Mouse (Mus musculus): ENCODE results near the gene Scaf1. TPM values are rescaled to one million over a fixed set of nuclear protein-coding genes. Genes with fewer than 3 reads are reported as not detected.
A peak's percentile ranks its signal among the peaks of the same experiment; 100 is the strongest.

Scaf1 gene
- polyA plus RNA-seq, 1 experiment from 2014 or later, result 47.5 TPM

DNA sequence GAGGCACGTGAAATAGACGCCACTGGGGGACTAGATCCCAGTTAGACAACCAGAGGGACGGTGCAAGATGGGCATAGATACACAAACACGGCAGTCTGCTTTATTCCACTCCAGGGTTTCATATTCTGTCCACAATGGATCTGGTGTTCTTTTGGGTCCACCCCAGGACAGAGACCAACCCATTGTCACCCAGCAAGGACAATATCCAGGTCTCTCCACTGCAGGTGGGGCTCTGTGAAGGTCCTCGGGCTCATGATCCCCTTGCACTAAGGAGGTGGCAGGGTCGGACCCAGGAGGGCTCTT, 41.1 kb downstream of the Scaf1 start:
- H3K4me2 ChIP-seq (ENCODE audit: low read depth, low read length), result peak overlapping the region; percentile 69
- H3K36me3 ChIP-seq (ENCODE audit: control insufficient read depth, insufficient read depth, low read length), result peaks cover 50% of the 10 kb centered on the region
- H3K4me1 ChIP-seq (ENCODE audit: control insufficient read depth, insufficient read depth, low read length), result peaks cover 8% of the 10 kb centered on the region
- H3K9ac ChIP-seq (ENCODE audit: low read depth, low read length), result peak overlapping the region; percentile 65; the same call in 1 of the 2 replicates
- 21% methylated on average over 6 of the region's 6 CpGs for WGBS
- DNase-seq (ENCODE audit: low spot score) (no peak), ATAC-seq (ENCODE audit: low read depth) (no peak)
- no peaks in the 10 kb centered on the region for H3K9me3 ChIP-seq (ENCODE audit: control insufficient read depth, low read length)
- peak overlapping the region; percentile 51; the same call in 1 of the 2 replicates for H3K4me3 ChIP-seq (ENCODE audit: low read depth, low read length)
- H3K27ac ChIP-seq (replicated peaks; ENCODE audit: low read depth, low read length), result peak overlapping the region; percentile 82; the same call in 1 of the 2 replicates
- no peaks in the 10 kb centered on the region for H3K27me3 ChIP-seq (replicated peaks; ENCODE audit: control insufficient read depth, insufficient read depth, low read length)

DNA sequence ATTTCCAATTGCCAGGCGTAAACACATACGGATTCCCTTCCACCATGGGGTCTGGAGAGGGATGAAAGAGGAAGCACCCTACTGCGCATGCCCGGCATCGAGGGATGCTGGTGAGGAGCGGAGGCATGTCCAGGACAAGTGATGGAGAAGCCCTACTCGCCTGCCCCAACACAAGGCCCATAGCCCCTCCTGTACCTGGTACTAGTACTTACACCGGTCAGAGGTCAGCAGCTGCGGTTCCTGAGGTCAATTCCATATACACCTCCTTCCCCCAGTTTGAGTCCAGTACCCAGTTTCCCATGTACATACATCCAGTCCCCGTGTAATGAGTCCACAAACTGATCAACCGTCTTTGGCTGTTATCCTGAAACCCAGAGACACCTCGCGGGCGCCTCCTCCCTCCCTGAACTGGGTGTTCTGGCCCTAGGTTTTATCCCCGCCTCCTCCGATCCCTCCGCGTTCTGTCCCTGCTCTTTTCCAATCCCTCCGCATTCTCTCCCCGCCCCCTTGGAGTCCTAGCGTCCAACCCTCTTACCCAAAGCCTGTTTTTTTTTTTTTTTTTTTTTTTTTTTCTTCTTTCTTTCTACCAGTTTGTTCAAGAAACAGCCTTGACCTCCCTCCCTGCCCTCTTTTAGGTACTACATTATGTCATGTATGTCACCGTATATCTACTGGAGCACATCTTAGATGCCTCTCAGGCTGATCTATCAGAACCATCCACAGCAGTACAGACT, 41.6 kb downstream of the Scaf1 start, which contains the start of gene Cpt1c:
Cpt1c (minus strand) TSS at position 469 of the 734 bp plus-strand sequence.
- no peaks in the 10 kb centered on the region for H3K9me3 ChIP-seq (ENCODE audit: control insufficient read depth, low read length)
- H3K27me3 ChIP-seq (replicated peaks; ENCODE audit: control insufficient read depth, insufficient read depth, low read length), result no peaks in the 10 kb centered on the region
- peak within 1 kb of the TSS; percentile 69 for H3K4me2 ChIP-seq (ENCODE audit: low read depth, low read length)
- H3K27ac ChIP-seq (replicated peaks; ENCODE audit: low read depth, low read length), result peak within 1 kb of the TSS; percentile 82
- H3K4me1 ChIP-seq (ENCODE audit: control insufficient read depth, insufficient read depth, low read length), result peaks cover 8% of the 10 kb centered on the region
- H3K9ac ChIP-seq (ENCODE audit: low read depth, low read length), result peak within 1 kb of the TSS; percentile 65
- DNase-seq (ENCODE audit: low spot score) (peak; percentile 95), ATAC-seq (ENCODE audit: low read depth) (peak; percentile 32)
- 3% methylated on average over 22 of the region's 22 CpGs for WGBS
- peak within 1 kb of the TSS; percentile 51 for H3K4me3 ChIP-seq (ENCODE audit: low read depth, low read length)
- peaks cover 45% of the 10 kb centered on the region for H3K36me3 ChIP-seq (ENCODE audit: control insufficient read depth, insufficient read depth, low read length)

DNA sequence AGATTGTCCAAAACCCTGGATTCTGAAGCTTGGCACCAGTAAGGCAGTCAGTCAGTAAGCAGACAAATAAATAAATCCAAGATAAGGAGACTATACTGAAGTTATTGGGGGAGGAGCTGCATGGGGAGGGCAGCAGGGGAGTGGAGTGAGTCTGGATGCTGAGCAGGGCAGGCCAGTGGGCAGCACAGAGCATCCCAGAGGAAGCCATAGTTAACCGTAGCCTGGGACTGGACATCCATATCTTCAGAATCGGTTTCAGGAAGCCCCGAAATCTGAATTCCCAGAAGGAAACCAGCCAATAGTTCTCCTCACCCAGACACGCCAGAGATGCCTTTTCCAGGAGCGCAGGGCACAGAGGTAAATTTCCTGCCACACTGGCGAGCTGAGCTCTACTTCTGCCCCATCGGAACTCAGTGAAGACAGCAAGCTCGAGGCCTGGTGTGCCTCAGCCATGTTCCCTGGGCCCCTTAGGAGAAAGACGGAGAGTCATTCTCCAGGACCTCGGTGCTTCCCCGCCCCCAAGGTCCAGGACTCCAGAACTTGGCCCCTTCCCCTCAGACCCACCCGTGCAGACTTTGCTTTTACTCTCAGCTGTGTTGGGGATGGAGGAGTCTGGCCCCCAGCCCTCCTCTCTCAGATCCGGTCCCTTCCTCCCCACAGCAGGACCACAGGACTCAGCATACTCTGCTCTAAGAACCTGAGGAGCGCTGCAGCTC, 42.6 kb downstream of the Scaf1 start:
- DNase-seq (ENCODE audit: low spot score) (no peak), ATAC-seq (ENCODE audit: low read depth) (no peak)
- Histone ChIP-seq H3K36me3 (ENCODE audit: control insufficient read depth, insufficient read depth, low read length) (peaks cover 35% of the 10 kb centered on the region), H3K27me3 (replicated peaks; ENCODE audit: control insufficient read depth, insufficient read depth, low read length) (no peaks in the 10 kb centered on the region), H3K9me3 (ENCODE audit: control insufficient read depth, low read length) (no peaks in the 10 kb centered on the region), H3K27ac (replicated peaks; ENCODE audit: low read depth, low read length) (peak overlapping the region; percentile 82), H3K9ac (ENCODE audit: low read depth, low read length) (peak overlapping the region; percentile 65), H3K4me1 (ENCODE audit: control insufficient read depth, insufficient read depth, low read length) (peaks cover 8% of the 10 kb centered on the region), H3K4me2 (ENCODE audit: low read depth, low read length) (peak overlapping the region; percentile 69), H3K4me3 (ENCODE audit: low read depth, low read length) (peak overlapping the region; percentile 51)
- WGBS, result 37% methylated on average over 13 of the region's 14 CpGs

DNA sequence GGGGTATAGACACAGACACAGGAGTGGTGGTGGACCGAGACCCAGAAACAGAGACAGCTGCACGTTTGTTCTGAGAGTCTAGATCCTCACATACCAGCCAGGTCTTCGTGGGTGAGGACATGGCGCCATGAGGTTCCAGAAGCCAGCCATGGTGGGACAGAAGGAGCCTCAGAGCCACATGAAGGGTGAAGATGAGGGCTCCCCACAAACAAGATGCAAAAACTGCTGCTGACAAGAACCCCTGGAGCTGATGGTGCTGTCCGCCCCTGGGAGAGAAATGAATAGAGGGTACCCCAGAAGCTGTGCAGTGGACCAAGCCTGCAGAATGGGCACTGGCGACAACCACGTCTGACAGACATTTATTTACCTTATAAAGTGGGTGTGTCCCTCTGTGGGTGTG, 45.0 kb downstream of the Scaf1 start:
- H3K4me3 ChIP-seq (ENCODE audit: low read depth, low read length), result peak overlapping the region; percentile 62
- peaks cover 30% of the 10 kb centered on the region for H3K36me3 ChIP-seq (ENCODE audit: control insufficient read depth, insufficient read depth, low read length)
- H3K27ac ChIP-seq (replicated peaks; ENCODE audit: low read depth, low read length), result peak overlapping the region; percentile 88; the same call in 1 of the 2 replicates
- DNase-seq (ENCODE audit: low spot score), result no peak
- ATAC-seq (ENCODE audit: low read depth), result no peak
- peak overlapping the region; percentile 65 for H3K9ac ChIP-seq (ENCODE audit: low read depth, low read length)
- no peaks in the 10 kb centered on the region for H3K9me3 ChIP-seq (ENCODE audit: control insufficient read depth, low read length)
- WGBS, result 67% methylated on average over 7 of the region's 7 CpGs
- H3K27me3 ChIP-seq (replicated peaks; ENCODE audit: control insufficient read depth, insufficient read depth, low read length), result no peaks in the 10 kb centered on the region
- peak overlapping the region; percentile 60 for H3K4me2 ChIP-seq (ENCODE audit: low read depth, low read length)
- peaks cover 8% of the 10 kb centered on the region for H3K4me1 ChIP-seq (ENCODE audit: control insufficient read depth, insufficient read depth, low read length)

DNA sequence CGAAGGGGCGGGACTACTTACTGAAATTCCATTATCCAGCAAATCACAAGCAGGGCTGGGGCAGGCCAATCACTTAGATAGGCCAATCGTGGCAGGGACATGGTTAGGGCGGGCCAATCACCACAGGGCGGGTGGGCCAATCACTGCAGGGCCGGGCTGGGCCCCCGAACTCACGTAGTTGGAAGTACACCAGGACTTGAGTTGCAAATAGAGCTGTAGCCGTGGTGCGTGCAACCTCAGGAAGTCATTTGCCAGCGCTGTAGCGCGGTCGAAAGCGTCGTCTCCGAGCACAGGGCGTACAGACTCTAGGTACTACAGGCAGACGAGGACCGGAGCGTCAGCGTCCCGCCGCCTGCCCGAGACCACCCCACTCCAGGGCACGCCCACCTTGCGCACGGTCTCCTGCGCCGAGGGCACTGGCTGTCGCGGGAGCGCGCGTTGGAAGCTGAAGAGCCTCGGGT, 45.9 kb downstream of the Scaf1 start:
- peak; percentile 97 for ATAC-seq (ENCODE audit: low read depth)
- peaks cover 8% of the 10 kb centered on the region for H3K4me1 ChIP-seq (ENCODE audit: control insufficient read depth, insufficient read depth, low read length)
- H3K9ac ChIP-seq (ENCODE audit: low read depth, low read length), result peak overlapping the region; percentile 65
- under 1% methylated on average over 36 of the region's 36 CpGs for WGBS
- H3K4me3 ChIP-seq (ENCODE audit: low read depth, low read length), result peak overlapping the region; percentile 62
- peaks cover 29% of the 10 kb centered on the region for H3K36me3 ChIP-seq (ENCODE audit: control insufficient read depth, insufficient read depth, low read length)
- DNase-seq (ENCODE audit: low spot score), result peak; percentile 98
- H3K4me2 ChIP-seq (ENCODE audit: low read depth, low read length), result peak overlapping the region; percentile 60
- H3K9me3 ChIP-seq (ENCODE audit: control insufficient read depth, low read length), result no peaks in the 10 kb centered on the region
- peak overlapping the region; percentile 88 for H3K27ac ChIP-seq (replicated peaks; ENCODE audit: low read depth, low read length)
- H3K27me3 ChIP-seq (replicated peaks; ENCODE audit: control insufficient read depth, insufficient read depth, low read length), result no peaks in the 10 kb centered on the region

DNA sequence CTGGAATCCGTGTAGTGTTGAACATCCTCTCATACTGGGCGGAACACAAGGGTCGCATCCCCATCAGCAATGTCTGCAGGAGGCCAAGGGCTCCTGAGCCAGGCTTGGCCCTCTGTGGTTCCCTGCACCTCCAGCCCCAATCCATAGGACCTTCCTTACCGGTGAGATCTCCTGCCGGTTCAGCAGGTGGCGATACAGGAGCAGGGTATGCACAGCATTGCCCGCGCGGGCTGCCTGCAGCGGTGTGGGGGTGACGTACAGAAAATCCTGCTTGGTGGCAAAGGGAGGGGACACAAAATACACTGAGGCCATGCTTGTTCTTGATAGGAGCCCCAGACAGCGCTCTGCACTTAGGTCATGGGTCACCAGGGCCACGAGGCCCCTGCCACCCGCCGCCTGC, 49.5 kb downstream of the Scaf1 start:
- Histone ChIP-seq H3K27me3 (replicated peaks; ENCODE audit: control insufficient read depth, insufficient read depth, low read length) (no peaks in the 10 kb centered on the region), H3K4me3 (ENCODE audit: low read depth, low read length) (no peak overlapping the region), H3K27ac (replicated peaks; ENCODE audit: low read depth, low read length) (no peak overlapping the region), H3K4me2 (ENCODE audit: low read depth, low read length) (no peak overlapping the region), H3K4me1 (ENCODE audit: control insufficient read depth, insufficient read depth, low read length) (peaks cover 8% of the 10 kb centered on the region), H3K36me3 (ENCODE audit: control insufficient read depth, insufficient read depth, low read length) (peaks cover 61% of the 10 kb centered on the region), H3K9ac (ENCODE audit: low read depth, low read length) (no peak overlapping the region), H3K9me3 (ENCODE audit: control insufficient read depth, low read length) (no peaks in the 10 kb centered on the region)
- ATAC-seq (ENCODE audit: low read depth) (no peak), DNase-seq (ENCODE audit: low spot score) (no peak)
- 75% methylated on average over 15 of the region's 15 CpGs for WGBS

DNA sequence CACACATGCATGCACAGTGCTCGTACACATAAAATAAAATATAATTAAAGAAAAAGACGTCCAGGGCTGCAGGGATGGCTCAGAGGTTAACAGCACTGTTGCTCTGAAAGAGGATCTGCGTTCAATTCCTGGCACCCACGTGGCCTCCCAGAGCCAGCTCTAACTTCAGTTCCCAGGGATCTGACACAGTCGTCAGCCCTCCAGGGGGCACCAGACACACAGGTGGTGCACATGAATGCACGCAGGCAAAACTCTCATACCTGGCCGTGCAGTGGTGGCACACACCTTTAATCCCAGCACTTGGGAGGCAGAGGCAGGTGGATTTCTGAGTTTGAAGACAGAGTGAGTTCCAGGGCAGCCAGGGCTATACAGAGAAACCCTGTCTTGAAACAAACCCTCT, 50.2 kb downstream of the Scaf1 start:
- WGBS, result 78% methylated on average over 7 of the region's 7 CpGs
- ATAC-seq (ENCODE audit: low read depth), result no peak
- no peaks in the 10 kb centered on the region for H3K27me3 ChIP-seq (replicated peaks; ENCODE audit: control insufficient read depth, insufficient read depth, low read length)
- H3K27ac ChIP-seq (replicated peaks; ENCODE audit: low read depth, low read length), result no peak overlapping the region
- H3K4me3 ChIP-seq (ENCODE audit: low read depth, low read length), result no peak overlapping the region
- DNase-seq (ENCODE audit: low spot score), result no peak
- no peaks in the 10 kb centered on the region for H3K9me3 ChIP-seq (ENCODE audit: control insufficient read depth, low read length)
- no peak overlapping the region for H3K9ac ChIP-seq (ENCODE audit: low read depth, low read length)
- H3K4me1 ChIP-seq (ENCODE audit: control insufficient read depth, insufficient read depth, low read length), result peaks cover 3% of the 10 kb centered on the region
- peaks cover 67% of the 10 kb centered on the region for H3K36me3 ChIP-seq (ENCODE audit: control insufficient read depth, insufficient read depth, low read length)
- no peak overlapping the region for H3K4me2 ChIP-seq (ENCODE audit: low read depth, low read length)

DNA sequence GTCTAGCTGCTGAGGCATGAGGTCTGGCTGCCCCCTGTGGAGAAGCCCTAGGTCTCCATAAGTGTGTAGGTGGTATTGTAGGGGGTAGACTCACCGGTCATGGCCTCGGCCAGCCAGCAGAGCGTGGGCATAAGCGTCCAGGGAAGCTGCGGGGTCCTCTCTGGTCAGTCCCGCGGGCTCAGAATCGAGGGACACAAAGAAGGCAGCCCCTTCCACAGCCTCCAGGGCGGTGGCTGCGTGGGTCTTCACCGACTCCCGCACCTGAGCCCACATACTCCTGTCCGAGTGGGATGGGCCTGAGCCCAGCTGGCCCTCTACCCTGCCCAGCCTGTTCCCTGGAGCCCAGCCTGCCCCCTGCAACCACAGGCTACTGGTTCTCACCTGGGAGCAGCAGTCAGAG, 51.2 kb downstream of the Scaf1 start:
- WGBS, result 91% methylated on average over 11 of the region's 13 CpGs

More for the DNA sequence above, 51.2 kb downstream of the Scaf1 start:
- Histone ChIP-seq H3K36me3 (ENCODE audit: control insufficient read depth, insufficient read depth, low read length) (peaks cover 76% of the 10 kb centered on the region), H3K9ac (ENCODE audit: low read depth, low read length) (no peak overlapping the region), H3K27me3 (replicated peaks; ENCODE audit: control insufficient read depth, insufficient read depth, low read length) (no peaks in the 10 kb centered on the region), H3K9me3 (ENCODE audit: control insufficient read depth, low read length) (no peaks in the 10 kb centered on the region), H3K27ac (replicated peaks; ENCODE audit: low read depth, low read length) (no peak overlapping the region), H3K4me2 (ENCODE audit: low read depth, low read length) (no peak overlapping the region), H3K4me3 (ENCODE audit: low read depth, low read length) (no peak overlapping the region), H3K4me1 (ENCODE audit: control insufficient read depth, insufficient read depth, low read length) (no peaks in the 10 kb centered on the region)
- DNase-seq (ENCODE audit: low spot score) (no peak), ATAC-seq (ENCODE audit: low read depth) (no peak)
